Mouse (Mus musculus): Measurements from ENCODE around the gene Fgfr2.

- TF ChIP-seq CTCF (IDR thresholded peaks at IDR 0.05; ENCODE audit: low read depth) (no peak), EP300 (IDR thresholded peaks at IDR 0.05; ENCODE audit: low read depth) (no peak)
These were observed 2859.9 kb downstream of the Fgfr2 start for GRCm38 (mm10) chr7:130263233-130263594.

All from liver, postnatal 0 days (tissue).